Mouse (Mus musculus): ENCODE results near the gene Ttll5.

DNA sequence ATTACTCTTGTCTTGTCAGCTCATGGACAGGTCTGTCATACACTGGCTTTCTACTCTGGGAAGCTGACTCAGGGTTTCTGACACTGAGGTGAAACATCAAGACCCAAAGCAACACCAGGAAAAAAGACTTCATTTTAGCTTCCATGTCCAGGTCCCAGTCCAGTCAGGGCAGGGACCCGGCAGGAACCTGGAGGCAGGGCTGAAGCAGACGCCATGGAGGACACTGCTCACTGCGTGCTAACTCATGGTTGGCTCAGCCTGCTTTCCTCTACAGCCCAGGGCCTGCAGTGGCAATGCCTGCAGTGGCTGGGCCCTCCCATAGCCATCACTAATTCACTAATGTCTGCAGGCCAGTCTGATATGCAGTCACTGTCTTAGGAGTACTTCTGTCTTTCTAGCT lies 4.4 kb downstream of the Ttll5 start:
- TF ChIP-seq CTCF (IDR thresholded peaks at IDR 0.05; ENCODE audit: borderline replicate concordance, insufficient read depth, low read depth, low read length) (no peak), POLR2A (IDR thresholded peaks at IDR 0.05; ENCODE audit: borderline replicate concordance, insufficient read depth, low read length) (no peak)

All from cerebellum, adult 2 months (tissue).